Mouse (Mus musculus) mouse embryonic stem cell (cell line): ENCODE measurements around the gene Fat3.

Source experiments
- in situ Hi-C, 2 experiments: fragments of 300-500 bp; cut with MboI; formaldehyde crosslinking; loops; 1 replicate in 1 of 2; 3 replicates in 1 of 2; pipeline ENCODE4 v1.14.3; 2019 to 2020; ENCODE audit warnings: low sequenced_read_pairs in 2 of 2, low pct_unique_long_range_greater_than_20kb in 1 of 2, mixed read lengths in 1 of 2; ENCODE audit not compliant: unreplicated experiment in 1 of 2

Gene Fat3

DNA sequence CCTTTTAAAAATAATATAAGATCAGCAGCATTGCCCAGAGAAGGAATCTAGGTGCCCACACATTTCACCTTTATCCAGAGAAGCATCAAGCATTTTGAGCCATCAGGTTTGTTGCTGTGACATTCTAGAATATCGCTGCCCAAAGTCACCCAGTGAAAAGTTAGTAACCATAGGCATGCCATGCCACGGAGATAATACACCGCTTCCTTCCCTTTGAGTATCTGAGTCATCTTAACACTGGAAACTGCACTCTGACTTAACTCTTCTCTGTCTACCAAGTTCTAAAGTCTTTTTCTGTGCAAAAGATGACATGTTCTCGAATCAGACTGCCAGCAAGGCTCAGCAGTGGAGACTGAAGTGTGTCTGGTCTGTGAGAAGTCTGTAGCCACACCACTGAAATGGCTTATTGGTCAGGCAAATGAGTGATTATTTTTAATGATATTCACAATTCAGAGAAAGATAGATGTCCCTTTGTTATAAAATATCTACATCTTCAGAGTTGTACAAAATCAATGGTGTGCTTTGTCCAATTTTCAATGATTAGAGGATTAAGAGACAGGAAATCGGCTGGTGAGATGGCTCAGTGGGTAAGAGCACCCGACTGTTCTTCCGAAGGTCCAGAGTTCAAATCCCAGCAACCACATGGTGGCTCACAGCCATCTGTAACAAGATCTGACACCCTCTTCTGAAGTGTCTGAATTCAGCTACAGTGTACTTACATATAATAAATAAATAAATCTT is 560.0 kb downstream of the Fat3 start:
- in situ Hi-C loops = no loop called here

DNA sequence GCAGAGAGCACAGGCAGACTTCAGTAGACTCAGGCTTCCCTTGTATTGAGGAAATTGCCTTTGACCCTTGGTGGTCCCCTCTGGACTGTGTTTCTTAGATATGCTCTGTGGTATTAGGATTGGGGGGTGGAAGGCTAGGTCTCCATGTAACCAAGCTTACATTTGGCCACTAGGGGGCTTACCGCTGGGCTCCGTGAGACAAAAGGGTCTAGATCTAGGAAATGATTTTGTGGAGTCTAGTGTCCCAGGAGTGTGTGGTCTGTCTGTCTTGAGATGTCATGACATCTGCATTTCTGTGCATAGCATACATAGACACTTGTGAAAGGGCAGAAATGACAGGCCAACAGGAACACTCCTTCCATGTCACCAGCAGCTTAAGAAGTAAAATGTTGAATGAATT is 561.5 kb downstream of the Fat3 start:
- in situ Hi-C loops = no loop called here

DNA sequence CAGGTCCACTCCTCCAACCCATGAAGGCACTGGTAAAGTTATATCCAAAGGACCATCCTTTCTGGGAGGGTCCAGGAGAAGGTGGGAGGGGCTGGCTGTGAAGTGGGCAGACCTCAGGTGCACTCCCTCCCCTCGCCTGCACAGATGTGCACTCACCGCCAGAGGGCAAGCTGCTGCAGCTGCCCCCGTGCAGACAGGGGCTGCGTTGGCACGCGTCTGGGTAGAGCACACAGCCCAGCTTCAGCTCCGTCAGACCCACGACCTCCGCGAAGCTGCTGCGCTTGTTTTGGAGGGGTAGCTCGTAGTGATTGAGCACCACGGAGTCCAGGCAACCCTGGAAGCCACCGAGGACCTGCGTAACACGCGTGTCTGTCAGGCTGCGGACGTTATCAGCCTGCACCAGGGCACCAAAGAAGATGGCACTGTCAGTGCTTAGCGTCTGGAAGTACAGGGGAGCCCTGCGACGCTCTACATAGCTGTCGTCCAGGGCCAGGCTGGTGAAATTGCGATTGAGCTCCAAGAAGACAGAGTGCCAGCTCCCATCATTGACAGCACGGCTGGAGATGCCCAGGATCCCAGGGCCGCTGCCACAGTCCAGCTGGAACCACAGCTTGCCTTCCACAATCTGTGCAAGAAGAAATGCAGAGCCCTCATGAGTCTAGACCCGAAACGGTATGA is 563.1 kb downstream of the Fat3 start:
- in situ Hi-C loops = no loop called here

- in situ Hi-C loops = no loop called here
Measured at GRCm38 (mm10) chr9:15930928-15931443, 570.1 kb downstream of the Fat3 start.

DNA sequence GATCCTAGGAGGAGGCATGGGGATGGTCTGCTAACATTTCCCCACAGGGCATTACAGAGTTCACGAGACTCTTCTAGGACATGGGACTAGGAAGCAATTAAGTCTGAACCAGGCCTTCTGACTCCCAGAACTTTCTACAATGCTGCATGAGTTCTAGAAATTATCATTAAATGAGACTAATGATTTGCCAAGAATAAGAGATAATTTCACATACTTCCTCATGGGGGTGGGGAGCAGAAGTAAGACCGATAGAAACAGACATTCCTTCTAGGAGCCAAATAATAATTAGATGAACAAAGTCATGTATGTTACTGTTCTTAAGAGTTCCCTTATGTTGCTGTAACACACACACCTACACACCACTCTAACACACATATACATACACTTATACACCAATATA is 572.8 kb downstream of the Fat3 start:
- in situ Hi-C loops = no loop called here

DNA sequence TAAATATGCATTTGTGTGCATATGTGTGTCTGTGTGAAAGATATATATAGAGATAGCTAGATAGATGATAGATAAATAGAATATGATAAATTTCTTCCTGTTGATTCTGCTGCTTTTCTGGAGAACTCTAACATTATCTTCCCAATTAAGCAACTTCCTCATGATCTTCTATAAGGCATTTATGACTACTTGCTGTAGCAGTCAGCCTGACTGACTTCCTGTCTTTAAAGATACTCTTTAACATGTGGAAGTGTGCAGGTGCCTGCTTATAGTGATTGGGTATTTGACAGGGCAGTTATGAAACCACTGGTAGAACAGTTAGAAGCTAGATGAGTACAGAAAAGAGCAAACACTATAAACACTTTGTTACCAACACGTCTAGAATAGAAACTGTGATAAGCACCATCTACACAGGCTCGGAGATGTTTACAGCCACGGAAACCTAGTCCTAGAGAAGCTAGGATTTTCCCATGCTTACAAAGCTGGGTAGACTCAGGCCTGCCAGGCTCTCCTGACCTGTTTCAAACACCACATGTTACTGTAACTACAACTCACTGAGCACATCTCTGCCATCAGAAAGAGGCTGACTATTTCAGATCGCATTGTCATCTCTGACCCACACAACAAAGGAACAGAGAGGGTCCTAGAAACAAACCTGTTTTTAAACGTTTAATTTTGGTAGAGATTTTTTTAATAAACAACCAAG is 573.6 kb downstream of the Fat3 start:
- in situ Hi-C loops = no loop called here

GRCm38 (mm10) chr9:15925237-15925636 is 575.8 kb downstream of the Fat3 start:
- in situ Hi-C loops = no loop called here

GRCm38 (mm10) chr9:15920271-15920670 is 580.8 kb downstream of the Fat3 start:
- in situ Hi-C loops = no loop called here

DNA sequence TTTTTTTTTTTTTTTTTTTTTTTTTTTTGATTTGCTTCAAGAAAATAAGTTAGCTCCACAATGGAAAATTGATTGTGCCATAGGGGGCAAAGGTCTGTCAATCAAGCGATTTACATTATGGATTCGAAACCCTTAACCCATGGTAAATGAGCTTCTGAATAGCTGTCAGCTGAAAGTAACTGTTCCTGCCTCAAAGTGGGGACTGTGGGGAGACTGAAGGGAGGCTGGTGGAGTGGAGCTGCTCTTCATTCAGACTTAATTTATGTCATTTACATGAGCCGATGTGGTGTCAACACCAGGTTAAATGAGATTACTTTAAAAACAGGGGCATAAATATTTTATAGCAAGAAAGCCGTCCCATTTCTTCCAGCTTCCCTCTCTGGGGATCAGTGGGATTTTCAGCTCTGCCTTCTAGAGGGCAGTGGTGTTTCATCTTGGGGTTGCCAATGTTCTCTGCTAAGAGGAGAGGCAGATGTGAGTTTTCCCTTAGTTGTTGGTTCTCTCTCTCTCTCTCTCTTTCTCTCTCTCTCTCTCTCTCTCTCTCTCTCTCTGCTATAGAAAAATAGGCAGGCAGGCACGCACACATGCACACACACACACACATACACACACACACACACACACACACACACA is 581.6 kb downstream of the Fat3 start:
- in situ Hi-C loops = no loop called here

DNA sequence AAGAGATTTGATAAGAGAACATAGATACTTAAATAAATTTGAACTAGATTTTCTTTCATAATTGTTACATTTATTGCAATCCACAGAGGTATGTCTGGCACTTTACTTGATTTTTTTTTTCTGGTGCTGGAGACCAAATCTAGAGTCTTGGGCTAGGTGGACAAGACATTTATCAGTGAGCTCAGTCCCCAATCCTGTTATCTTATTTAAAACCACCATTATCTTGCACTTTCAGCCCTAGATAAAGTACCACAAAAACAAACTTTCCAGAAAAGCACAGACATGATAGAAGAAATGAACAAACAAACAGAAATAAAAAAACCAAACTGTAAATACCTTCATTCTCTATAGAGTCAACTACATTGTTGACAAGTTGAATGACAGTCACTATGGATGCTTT is 584.5 kb downstream of the Fat3 start:
- in situ Hi-C loops = no loop called here

GRCm38 (mm10) chr9:15912735-15913134 is 588.4 kb downstream of the Fat3 start:
- in situ Hi-C loops = no loop called here

GRCm38 (mm10) chr9:15909397-15910113 is 591.5 kb downstream of the Fat3 start:
- in situ Hi-C loops = no loop called here

- in situ Hi-C loops = no loop called here
Measured at GRCm38 (mm10) chr9:15903948-15904750, 596.9 kb downstream of the Fat3 start.

- in situ Hi-C loops = loop anchor here in 1 of 2 experiments (25.0 kb wide), 1 partner anchor 211 kb away; no protein-coding TSS in a partner anchor
Measured at GRCm38 (mm10) chr9:15898112-15898511, 603.0 kb downstream of the Fat3 start.

GRCm38 (mm10) chr9:15886756-15887155 is 614.3 kb downstream of the Fat3 start:
- in situ Hi-C loops = loop anchor here in 1 of 2 experiments (25.0 kb wide), 1 partner anchor 199 kb away; no protein-coding TSS in a partner anchor

GRCm38 (mm10) chr9:15880754-15881153 is 620.3 kb downstream of the Fat3 start:
- in situ Hi-C loops = loop anchor here in 1 of 2 experiments (25.0 kb wide), 1 partner anchor 193 kb away; no protein-coding TSS in a partner anchor

GRCm38 (mm10) chr9:15880160-15880603 is 620.9 kb downstream of the Fat3 start:
- in situ Hi-C loops = loop anchor here in 1 of 2 experiments (25.0 kb wide), 1 partner anchor 193 kb away; no protein-coding TSS in a partner anchor
